Mouse (Mus musculus) cortical plate, adult 2 months (tissue): ENCODE measurements around the gene Far2.

ENCODE experiments used
- CTCF ChIP-seq: fragments of 200-500 bp; IDR thresholded peaks from 2 replicates; pipeline ENCODE4 v1.5.1; 2011; ENCODE audit warnings: mild to moderate bottlenecking, control low read depth, low read length; ENCODE audit not compliant: insufficient read depth; ENCODE audit errors: extremely low read depth
- POLR2A ChIP-seq: fragments of 200-500 bp; IDR thresholded peaks from 2 replicates; pipeline ENCODE4 v1.6.1; 2011; ENCODE audit warnings: mild to moderate bottlenecking, low read length, control low read depth; ENCODE audit not compliant: insufficient read depth; ENCODE audit errors: extremely low read depth

GRCm38 (mm10) chr6:148172904-148173303 lies 125.8 kb downstream of the Far2 start:
- no peak for TF ChIP-seq CTCF
- no peak for TF ChIP-seq POLR2A
